In the genomic region with DNA sequence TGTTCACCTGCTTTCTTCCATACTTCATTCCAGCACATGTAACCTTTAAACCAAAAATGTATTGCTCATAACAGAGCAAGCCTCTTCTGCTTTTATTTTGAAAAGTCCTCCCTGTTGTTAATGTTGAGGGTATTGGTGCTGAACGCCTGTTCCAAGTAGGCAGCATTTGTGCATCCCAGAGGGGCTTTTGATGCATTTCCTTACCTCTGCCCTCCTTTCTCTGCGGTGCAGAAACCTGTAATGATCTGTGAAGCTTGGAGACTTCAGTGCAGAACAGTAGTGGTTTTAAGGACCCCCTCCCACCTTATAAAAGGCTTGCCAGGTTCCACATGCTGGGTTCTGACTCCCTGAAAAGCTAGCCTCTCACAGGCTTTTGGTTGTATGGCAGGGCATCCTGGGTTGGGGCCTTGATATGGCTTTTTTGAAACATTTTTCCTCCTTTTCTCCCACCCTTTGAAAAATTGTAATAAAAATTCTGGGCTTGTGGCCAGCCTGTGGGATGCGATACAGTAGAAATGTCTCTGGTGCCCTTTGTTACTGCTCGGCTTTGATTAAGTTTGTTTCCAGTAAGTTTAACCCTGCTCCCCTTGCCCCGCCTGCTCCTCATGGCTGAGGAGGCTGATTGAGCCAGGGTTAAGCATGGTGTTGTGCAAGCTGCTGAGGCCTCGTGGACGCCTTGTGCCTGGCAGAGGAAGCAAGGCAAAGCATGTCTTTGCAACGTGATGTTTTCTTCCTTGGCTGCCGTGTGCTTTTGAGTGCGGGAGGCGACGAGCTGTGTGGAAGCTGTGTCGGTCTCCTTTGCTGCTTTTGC, we compare ENCODE assay signal across 8 mouse cellular contexts.
DNase-seq lines count a peak whose midpoint lies in the region; ATAC-seq and TF ChIP-seq lines count a peak whose summit lies in the region.

No protein-coding gene starts in this region.

- H3K4me2 ChIP-seq in hindbrain, embryonic 11.5 days (replicated peaks; ENCODE audit: low read depth, low read length), result no peak overlapping the region

- TF ChIP-seq CTCF in cerebellum, adult 2 months (IDR thresholded peaks at IDR 0.05; ENCODE audit: borderline replicate concordance, insufficient read depth, low read depth, low read length), result no peak
- no peak for TF ChIP-seq CTCF in lung, adult 2 months (IDR thresholded peaks at IDR 0.05; ENCODE audit: insufficient read depth, low read length)

- H3K9me3 ChIP-seq in hindbrain, embryonic 11.5 days (ENCODE audit: control insufficient read depth, low read length), result no peaks in the 10 kb centered on the region

- H3K4me3 ChIP-seq in cerebellum, adult 2 months (replicated peaks; ENCODE audit: insufficient read depth, low read depth, low read length), result no peak overlapping the region
- no peak overlapping the region for H3K4me3 ChIP-seq in hindbrain, embryonic 11.5 days (ENCODE audit: low read depth, low read length)
- H3K4me3 ChIP-seq in lung, adult 2 months (replicated peaks; ENCODE audit: extremely low read depth, low read depth, low read length), result no peak overlapping the region

- peaks cover 21% of the 10 kb centered on the region for H3K4me1 ChIP-seq in cerebellum, adult 2 months (ENCODE audit: control insufficient read depth, insufficient read depth, low read length)
- no peaks in the 10 kb centered on the region for H3K4me1 ChIP-seq in hindbrain, embryonic 11.5 days (replicated peaks; ENCODE audit: control insufficient read depth, insufficient read depth, low read length)
- H3K4me1 ChIP-seq in lung, adult 2 months (ENCODE audit: control insufficient read depth, insufficient read depth, low read length), result peaks cover 48% of the 10 kb centered on the region

- ATAC-seq in hindbrain, embryonic 11.5 days (ENCODE audit: low FRiP score), result no peak

- DNase-seq in Muller cell, postnatal 12 days (ENCODE audit: inconsistent ontology term), result peak; percentile 86
- peak; percentile 48 to 58 for DNase-seq in cerebellum, adult 2 months
- DNase-seq in frontal cortex, postnatal 25 days (ENCODE audit: low spot score in 2 of 2), result peak; percentile 36 to 41
- DNase-seq in hindbrain, embryonic 11.5 days (ENCODE audit: low spot score), result no peak
- DNase-seq in layer of hippocampus, adult 9-11 months, result peak; percentile 86
- peak; percentile 67 for DNase-seq in lung, adult 2 months
- peak; percentile 55 for DNase-seq in ovary, postnatal 14 days (ENCODE audit: low spot score)
- DNase-seq in thymus, postnatal 10 days (ENCODE audit: low spot score in 2 of 2), result no peak

- H3K9ac ChIP-seq in hindbrain, embryonic 11.5 days (ENCODE audit: low read depth, low read length), result no peak overlapping the region

- peak overlapping the region; percentile 74 for H3K27ac ChIP-seq in cerebellum, adult 2 months (ENCODE audit: insufficient read depth, low read length)
- H3K27ac ChIP-seq in hindbrain, embryonic 11.5 days (ENCODE audit: low read depth, low read length), result peak overlapping the region; percentile 51; the same call in 1 of the 2 replicates

- no peaks in the 10 kb centered on the region for H3K36me3 ChIP-seq in hindbrain, embryonic 11.5 days (ENCODE audit: control insufficient read depth, insufficient read depth, low read length)

- TF ChIP-seq POLR2A in cerebellum, adult 2 months (IDR thresholded peaks at IDR 0.05; ENCODE audit: borderline replicate concordance, insufficient read depth, low read length), result no peak
- TF ChIP-seq POLR2A in lung, adult 2 months (IDR thresholded peaks at IDR 0.05; ENCODE audit: borderline replicate concordance, extremely low read depth, low read depth, low read length), result peak; percentile 24; the same call in 1 of the 2 replicates

- 6% methylated on average over 13 of the region's 13 CpGs for WGBS in cerebellum, adult 2 months
- 56% methylated on average over 13 of the region's 13 CpGs for WGBS in hindbrain, embryonic 11.5 days
- WGBS in lung, adult 2 months, result 10% methylated on average over 13 of the region's 13 CpGs

- H3K27me3 ChIP-seq in cerebellum, adult 2 months (ENCODE audit: control insufficient read depth, insufficient read depth, low read length), result no peaks in the 10 kb centered on the region
- no peaks in the 10 kb centered on the region for H3K27me3 ChIP-seq in hindbrain, embryonic 11.5 days (ENCODE audit: control insufficient read depth, insufficient read depth, low read length)

Comparison
In these comparisons a context has a peak if more than half of its experiments do, and no peak if none do; other contexts are left out.
1. DNase-seq: peak in Muller cell, postnatal 12 days (single experiment), cerebellum, adult 2 months (2 of 2), frontal cortex, postnatal 25 days (2 of 2), layer of hippocampus, adult 9-11 months (single experiment), lung, adult 2 months (single experiment) and ovary, postnatal 14 days (single experiment); none in hindbrain, embryonic 11.5 days (single experiment) and thymus, postnatal 10 days (0 of 2).